Mouse (Mus musculus) urinary bladder, postnatal 25 days (tissue): ENCODE results near the gene Slc4a4.
"Not testable (repeated sequence)": the region's sequence is repeated elsewhere in the genome, so short reads cannot be mapped to it uniquely, and the experiment has no call there.

Experiments
- DNase-seq: peaks from one replicate; pipeline ENCODE4 v3.0.0; 2022; ENCODE audit warnings: low spot score

The Slc4a4 gene

DNA sequence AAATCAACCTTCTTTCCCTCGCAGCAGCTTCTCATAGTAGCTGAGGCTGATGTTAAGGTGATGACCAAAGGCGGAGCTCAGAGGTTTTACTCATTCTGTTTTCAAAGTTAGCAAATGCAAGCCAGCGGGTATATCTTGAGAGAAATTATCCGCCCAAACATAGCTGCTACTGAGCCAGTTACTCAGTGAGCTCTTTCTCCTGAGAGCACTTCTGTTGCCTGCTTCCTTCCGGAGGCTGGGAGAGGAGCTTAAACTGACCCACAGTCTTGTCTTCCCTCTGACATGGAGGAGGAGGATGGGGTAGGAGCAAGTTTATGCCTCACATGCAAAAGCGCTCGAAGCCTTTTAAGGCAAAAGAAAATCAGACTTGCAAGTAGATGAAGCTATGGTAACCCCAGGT lies 201.3 kb downstream of the Slc4a4 start:
- DNase-seq: no peak

- no peak for DNase-seq
Measured at GRCm38 (mm10) chr5:89088462-89088861, 201.8 kb downstream of the Slc4a4 start.

DNA sequence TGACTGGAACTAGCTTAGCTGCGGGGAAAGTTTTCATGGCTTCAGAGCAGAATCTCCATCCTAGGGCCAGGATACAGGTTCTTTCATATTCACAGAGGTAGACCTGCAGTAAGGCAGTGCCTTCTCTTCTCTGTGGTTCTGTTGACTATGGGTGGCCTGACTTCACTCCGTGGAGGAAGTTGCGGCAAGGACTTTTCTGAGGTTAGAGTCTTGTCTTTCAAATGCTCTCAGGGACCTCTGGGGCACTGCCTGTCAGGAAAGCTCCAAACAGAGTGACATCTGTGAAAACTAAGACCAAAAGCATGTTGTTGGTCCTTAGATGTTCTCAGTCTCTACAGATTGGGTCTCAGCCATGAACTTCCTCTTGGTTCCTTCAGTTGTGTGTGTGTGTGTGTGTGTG lies 203.5 kb downstream of the Slc4a4 start:
- no peak for DNase-seq

DNA sequence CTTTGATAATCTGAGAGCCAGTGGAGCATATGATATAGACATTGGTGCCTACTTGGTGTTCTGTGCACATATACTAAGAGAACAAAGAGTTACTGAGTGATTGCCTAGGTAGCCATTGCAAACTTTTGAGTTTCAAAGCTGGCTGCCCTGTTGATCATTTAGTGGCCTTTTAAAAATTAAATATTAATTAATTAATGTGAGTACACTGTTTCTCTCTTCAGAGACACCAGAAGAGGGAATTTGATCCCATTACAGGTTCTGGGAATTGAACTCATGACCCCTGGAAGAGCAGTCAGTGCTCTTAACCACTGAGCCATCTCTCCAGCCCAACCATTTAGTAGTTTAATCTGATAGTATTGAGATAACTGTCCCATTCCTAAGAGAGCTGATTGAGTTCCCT lies 209.8 kb downstream of the Slc4a4 start:
- no peak for DNase-seq

DNA sequence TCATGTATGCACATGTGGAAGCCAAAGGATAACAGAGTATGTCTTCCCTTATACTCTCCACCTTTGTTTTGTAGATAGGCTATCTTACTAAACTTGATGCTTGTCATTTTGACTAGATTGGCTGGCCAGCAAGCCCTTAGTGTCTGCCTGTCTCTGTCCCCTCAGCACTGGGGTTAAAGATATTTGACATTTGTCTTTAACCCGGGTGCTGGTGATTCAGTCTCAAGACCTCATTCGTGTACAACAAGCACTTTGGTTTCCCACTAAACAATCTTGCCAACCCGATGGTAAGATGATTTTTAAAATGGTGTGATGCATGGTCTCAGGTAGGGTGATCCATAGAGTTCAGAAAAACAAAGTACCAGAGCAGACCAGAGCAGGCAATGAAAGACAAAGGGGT lies 210.7 kb downstream of the Slc4a4 start:
- DNase-seq: no peak

DNA sequence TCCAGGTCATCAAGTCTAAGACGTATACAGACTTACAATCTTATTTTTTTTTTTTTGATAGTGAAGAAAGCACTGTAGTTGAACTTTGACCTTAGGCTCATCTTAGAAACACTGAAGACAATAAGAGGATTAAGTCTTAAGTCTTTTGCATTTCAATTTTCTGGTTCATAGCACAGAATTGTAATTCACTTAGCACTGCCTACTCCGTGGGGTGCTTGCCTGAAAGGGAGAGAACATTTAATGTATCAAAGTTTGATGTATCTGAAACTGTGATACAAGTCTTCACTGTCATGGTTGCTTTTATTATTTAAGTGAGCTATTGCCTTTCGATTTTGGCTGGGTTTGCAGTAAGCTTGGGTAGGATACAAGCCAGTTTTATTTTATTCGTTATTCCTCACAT lies 211.5 kb downstream of the Slc4a4 start:
- no peak for DNase-seq

DNA sequence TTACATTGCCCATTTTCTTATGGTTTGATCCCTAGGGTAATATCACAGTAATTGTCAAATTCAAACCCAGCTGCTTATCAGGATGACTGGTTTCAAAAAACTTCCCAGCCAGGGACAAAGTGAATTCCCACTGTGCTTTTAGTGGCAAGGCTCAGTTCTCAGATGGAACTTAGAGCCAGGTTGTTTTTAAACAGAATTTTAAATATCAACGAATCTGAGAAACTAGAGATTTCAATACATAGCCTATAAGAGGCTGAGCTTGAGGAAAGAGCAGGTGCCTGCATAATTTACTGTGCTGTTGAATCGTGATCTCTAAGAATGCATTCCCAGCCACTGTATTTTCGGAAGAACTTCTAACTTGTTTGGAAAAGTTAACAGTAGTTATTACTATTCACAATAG lies 213.3 kb downstream of the Slc4a4 start:
- no peak for DNase-seq

- no peak for DNase-seq
Measured at GRCm38 (mm10) chr5:89102560-89102959, 215.9 kb downstream of the Slc4a4 start.

DNA sequence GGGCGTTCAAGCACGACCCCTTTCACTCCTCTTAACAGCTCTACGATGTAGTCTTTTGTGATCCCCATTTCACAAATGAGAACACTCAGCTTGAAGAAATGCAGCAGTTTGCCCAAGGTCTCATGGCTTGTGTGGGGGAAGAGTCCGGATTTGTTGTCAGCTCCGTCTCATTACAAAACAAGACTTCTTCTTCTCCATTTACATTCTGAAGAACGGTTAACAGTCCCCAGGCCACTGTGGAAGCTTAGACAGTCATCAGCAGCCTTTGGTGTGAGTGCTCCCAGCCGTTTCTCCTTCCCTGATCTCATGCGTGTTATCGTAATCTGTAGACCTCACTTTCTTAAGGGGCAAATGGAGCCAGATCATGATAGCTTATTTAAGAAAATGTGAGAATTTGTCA lies 218.7 kb downstream of the Slc4a4 start:
- no peak for DNase-seq

GRCm38 (mm10) chr5:89106217-89106616 lies 219.6 kb downstream of the Slc4a4 start:
- no peak for DNase-seq

DNA sequence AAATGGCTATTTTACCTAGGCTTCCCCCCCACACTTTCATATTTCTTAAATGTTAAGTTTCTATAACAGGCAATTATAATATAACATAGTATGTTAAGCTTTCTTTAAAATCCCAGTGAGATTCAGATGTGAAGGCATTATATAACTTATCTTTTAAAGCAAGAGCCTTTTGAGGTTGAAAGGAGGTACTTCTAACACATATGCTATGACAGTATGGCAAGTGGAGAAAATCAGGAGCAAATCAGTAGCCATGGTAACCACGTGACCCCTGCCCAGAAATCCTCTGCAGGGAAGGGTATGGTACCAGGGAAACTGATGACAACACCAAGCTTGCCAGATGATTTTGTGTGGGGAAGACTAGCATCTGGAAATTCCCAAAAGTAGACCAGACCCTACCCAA lies 222.2 kb downstream of the Slc4a4 start:
- DNase-seq: no peak

GRCm38 (mm10) chr5:89109832-89110231 lies 223.2 kb downstream of the Slc4a4 start:
- DNase-seq: no peak

- not testable (repeated sequence) for DNase-seq
Measured at GRCm38 (mm10) chr5:89111987-89112386, 225.4 kb downstream of the Slc4a4 start.

DNA sequence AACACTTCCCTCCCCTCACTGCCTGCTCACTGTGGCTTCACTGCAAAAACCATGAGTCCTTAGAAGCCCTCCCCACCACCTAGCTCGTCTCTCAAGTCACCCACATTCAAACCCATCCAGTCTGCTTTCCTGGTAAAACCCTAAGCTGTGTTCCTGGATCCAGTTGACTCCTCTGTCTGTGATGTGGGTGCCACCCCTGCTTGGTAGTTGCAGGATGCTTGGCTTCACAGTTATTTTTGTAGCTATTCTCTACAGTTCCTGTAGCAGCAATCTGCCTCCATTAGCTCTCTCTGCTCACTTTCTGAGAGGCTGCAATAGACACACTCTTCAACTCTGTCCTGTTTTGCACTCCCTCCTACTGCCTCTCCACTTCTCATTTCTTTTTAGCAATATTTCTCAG lies 234.3 kb downstream of the Slc4a4 start:
- no peak for DNase-seq

DNA sequence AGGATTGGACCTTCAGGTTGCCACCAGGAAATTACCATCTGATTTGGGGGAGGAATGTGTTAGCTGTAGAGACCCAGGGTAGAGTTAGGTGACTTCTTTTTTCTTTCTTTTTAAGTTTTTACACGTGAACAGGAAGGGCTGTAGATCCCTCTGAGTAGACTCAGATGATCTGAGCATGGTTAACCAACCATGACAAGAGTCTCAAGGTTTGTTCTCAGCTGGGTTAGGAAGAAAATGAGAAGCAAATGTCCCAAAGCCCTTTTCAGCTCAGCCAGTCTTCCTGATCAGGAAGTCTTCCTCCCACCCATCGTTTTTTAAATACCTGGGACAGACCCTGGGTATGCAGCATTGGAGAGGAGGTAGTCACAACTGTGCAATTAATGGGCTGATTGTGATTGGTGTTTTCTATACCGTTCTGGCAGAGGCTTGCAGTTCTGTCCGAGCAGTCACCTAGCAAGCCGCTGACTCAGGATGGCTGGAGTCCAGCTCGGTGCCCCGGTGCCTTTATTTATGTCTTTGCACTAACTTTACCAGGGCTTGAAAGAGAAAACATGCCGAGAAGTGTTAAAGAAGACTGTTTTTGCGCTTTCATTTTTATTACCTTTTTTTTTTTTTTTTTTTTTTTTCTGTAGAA lies 236.8 kb downstream of the Slc4a4 start:
- DNase-seq: no peak

- DNase-seq: no peak
Measured at GRCm38 (mm10) chr5:89128210-89128609, 241.6 kb downstream of the Slc4a4 start.

GRCm38 (mm10) chr5:89135776-89136175 lies 249.2 kb downstream of the Slc4a4 start:
- DNase-seq: no peak

- DNase-seq: no peak
Measured at GRCm38 (mm10) chr5:89140070-89140469, 253.5 kb downstream of the Slc4a4 start.

DNA sequence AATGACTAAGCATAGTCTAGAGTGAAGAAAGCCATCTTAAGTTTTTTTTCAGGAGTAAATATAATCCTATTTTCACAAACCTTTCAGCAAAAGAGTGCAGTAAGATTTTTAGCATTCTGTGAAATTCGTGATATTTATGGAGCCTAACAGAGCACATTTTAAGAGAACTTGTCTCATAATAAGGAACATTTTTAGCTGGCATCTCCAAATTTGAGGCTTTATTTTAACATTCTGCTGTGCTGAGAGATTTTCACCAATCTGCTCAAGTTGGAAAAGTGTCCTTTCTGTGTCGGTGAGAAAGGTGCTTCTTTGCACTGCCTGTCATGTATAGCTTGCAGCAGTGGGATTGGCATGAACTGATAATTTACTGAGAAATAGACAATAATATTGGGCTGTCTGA lies 255.1 kb downstream of the Slc4a4 start:
- no peak for DNase-seq

- DNase-seq: no peak
Measured at GRCm38 (mm10) chr5:89146276-89146675, 259.7 kb downstream of the Slc4a4 start.

DNA sequence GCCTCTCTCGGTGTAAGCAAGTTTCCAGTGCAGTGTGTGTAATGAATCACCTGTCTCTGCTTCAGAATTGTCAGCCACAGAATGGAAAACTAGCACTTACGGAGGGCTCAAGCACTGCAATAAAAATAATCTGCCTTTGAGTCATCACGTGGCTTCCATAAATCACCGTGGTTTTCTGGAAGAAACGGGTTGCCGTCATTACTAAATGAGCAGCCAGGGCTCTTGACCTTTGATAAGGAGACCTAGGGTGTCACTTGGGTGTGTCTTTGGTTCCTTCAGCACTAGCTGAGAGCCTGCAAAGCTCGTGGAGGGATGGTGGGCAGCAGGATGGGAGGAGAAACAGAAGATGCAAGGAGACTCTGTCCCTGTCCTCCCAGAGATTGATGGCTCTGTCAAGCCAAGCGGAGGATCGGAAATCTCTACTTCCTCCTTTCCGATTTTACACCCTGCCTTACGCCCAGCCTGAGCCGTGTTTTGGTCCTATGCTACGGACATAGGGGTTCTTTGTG lies 260.7 kb downstream of the Slc4a4 start:
- DNase-seq: peak; percentile 6

DNA sequence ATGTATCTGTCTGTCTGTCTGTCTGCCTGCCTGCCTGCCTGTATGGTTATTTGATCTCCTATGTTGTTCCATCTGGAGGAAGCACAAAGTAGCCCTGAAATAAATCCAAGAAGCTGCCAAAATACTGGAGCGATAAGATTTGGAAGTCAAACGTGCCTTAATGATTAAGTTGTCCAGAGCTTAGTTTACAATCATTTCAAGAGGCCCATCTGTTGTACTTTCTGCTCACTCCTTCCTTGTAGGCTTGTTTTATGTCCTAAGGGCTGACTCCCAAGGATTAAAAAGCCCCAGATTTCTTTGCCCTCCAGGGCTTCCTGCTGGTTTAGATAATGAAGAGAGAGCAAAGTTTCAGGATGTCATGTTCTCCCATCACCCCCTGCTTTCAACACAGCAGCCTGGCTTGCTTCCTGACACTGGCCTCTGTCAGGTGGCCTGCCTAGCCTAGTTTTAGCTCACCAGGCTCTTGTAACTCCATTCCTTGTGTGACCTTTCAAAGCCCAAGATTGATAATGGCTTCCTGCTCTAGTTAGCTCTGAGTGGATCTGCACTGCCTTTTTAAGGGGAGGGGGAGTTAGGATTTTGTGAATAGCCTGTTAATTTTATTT lies 262.9 kb downstream of the Slc4a4 start:
- no peak for DNase-seq

DNA sequence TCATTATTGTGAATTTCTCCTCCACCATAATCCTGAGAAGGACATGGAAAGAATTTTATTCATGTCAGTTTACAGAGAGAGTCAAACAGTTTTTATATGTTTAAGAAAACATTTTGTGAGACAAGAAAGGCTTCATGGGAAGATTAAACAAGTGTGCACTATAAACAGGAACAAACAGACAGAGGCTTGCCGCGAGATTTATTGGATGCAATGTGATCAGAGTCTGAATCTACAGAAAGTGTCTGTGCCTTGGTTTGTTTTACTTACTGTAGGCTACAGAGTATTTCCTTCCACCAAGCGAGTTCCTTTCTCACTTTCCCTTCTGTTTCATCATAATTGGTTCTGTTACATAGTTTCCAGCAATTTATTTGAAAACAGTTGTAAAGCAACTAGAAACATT lies 264.5 kb downstream of the Slc4a4 start:
- no peak for DNase-seq
